Mouse (Mus musculus) layer of hippocampus, adult 6 months (tissue): ENCODE measurements around the gene Psme3. TPM values are rescaled to one million over a fixed set of nuclear protein-coding genes. Genes with fewer than 3 reads are reported as not detected.

Experiments
- long read RNA-seq, 2 experiments: library from polyadenylated mRNA; unstranded; transcript quantifications; one replicate each; pipeline ENCODE4 v2.0.0; 2019 to 2020
- microRNA-seq: library from miRNA; unstranded; fragments of <30 nt; microRNA quantifications from one replicate; pipeline ENCODE4 v1.2.0, GENCODE M21; 2020
- polyA plus RNA-seq: library from polyadenylated mRNA; unstranded; fragments of <200 nt; fragmentation: Nextera tagmentation; gene quantifications from 2 replicates; pipeline ENCODE4 v1.2.3, GENCODE M21; 2021

Gene Psme3
- 16.3 and 17.7 TPM in 2 replicates for polyA plus RNA-seq
- long read RNA-seq, experiment 1, transcript Psme3-201 (11 exons, 2,664 nt), result major isoform, 21 of 44 reads
- long read RNA-seq, experiment 1, partial matches to known transcripts, result 4 of 44 reads
- long read RNA-seq, experiment 1, other reads (novel, unspliced or antisense), result 18 of 44 reads
- long read RNA-seq, experiment 2, transcript Psme3-201 (11 exons, 2,664 nt), result major isoform, 259 of 303 reads
- long read RNA-seq, experiment 2, partial matches to known transcripts, result 12 of 303 reads
- long read RNA-seq, experiment 2, other reads (novel, unspliced or antisense), result 29 of 303 reads

GRCm38 (mm10) chr11:101315665-101316500, at the start of gene Psme3:
Psme3 (plus strand) TSS chr11:101316213.

DNA sequence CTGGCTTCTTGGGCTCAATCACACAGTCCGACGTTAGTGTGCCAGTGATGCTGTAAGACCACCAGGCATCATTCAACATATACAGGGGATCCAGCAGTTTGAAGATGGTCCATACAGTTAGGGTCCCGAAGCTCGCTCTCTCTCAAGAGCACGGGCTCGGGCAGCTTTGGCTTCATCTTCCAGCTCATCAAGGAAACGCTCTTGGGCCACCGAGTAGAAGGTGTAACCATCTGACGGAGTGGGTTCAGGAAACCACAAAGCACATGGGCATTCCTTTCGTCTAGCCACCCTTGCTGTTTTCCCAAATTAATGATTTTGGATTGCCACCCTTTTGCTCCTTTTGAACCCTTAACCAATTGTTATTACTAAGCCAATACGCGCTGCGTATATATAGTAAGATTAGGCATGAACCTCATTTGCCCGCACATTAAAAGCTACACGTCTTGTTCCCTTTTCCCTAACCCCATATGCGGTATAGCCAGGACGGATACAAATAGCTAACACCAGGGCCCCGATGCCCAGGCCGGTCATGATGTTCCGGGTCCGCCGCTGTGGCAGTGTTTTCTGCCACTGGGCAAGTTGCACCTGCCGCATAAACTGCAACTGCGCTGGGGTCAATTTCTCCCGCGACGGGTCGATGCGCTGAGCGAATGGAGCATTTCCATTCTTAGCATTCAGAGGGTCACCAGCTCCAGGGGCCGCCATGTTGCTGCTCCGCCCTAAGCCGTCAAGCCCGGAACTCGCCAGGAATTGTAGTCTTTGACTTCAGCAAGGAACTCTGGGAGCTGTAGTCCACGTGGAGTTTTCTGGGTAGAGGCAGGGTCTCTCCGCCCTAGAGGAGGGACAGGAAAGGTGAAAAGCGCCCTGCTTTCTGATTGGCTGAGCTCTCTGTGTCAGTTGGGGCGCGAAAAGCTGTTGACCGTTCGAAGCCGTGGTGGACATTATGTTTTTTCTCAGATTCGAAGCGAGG, 37.5 kb upstream of the Psme3 start, which contains the start of the genes Cntd1 and Coa3:
TSS of gene Cntd1 (plus strand) at position 790 of the 970 bp plus-strand sequence.
TSS of gene Coa3 (minus strand) at position 892 of the 970 bp plus-strand sequence.

DNA sequence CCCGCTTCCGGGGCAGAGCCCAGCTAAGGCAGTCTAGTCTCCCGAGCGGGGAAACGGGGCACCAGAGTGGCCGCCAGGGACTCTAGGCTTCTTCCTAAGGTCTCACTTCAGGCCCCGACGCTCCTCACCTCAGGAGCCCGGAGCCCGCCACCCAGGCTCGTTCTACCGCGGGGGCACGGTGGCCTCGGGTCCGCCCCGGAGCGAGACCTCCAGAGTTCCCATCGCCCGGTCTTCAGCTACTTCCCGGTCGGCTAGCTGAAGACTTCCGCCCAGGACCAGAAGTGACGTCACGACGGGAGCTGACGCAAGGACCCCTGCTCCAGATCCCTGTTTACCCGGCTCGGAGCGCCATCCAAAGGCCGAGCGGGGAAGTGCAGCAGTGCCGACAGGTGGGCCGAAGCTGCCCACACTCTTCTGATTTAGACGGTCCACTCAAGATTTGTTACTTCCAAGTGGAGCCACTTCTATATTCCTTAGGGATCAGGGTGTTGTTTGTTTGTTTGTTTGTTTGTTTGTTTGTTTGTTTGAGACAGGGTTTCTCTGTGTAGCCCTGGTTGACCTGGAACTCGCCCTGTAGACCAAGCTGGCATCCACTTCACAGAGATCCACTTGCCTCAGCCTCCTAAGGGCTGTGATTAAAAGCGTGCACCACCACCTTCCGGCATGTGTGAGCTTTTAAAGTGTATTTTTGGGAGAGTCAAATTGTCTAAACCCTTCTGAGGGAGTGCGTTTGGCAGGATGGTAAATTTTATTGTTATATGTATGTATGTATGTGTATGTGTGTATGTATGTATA, 13.8 kb upstream of the Psme3 start, which contains the start of gene Becn1:
TSS of gene Becn1 (minus strand) at position 283 of the 795 bp plus-strand sequence.

DNA sequence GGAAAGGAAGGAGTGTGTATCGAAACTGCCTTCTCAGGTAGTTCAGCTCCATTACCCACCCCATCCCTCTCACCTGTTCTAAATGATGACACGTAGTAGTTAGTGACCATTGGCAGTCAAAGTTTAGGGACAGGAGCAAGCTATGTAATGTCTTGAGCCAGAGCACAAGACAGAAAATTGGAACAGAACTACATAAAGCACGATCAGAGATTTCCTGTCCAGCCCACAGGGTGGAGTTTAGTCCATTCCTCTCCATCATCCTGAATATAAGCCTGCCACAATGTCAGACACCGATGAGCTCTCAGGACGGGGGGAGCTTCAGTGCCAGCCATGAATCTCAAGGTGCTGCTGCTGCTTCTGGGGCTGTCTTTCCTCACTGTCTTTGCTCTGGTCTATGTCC, 8.8 kb downstream of the Psme3 start, which contains the start of gene Aoc2:
TSS of gene Aoc2 (plus strand) at position 301 of the 400 bp plus-strand sequence.

GRCm38 (mm10) chr11:101330371-101330924, 14.4 kb downstream of the Psme3 start, which contains the start of gene Aoc3:
Aoc3 (plus strand) TSS chr11:101330605.

DNA sequence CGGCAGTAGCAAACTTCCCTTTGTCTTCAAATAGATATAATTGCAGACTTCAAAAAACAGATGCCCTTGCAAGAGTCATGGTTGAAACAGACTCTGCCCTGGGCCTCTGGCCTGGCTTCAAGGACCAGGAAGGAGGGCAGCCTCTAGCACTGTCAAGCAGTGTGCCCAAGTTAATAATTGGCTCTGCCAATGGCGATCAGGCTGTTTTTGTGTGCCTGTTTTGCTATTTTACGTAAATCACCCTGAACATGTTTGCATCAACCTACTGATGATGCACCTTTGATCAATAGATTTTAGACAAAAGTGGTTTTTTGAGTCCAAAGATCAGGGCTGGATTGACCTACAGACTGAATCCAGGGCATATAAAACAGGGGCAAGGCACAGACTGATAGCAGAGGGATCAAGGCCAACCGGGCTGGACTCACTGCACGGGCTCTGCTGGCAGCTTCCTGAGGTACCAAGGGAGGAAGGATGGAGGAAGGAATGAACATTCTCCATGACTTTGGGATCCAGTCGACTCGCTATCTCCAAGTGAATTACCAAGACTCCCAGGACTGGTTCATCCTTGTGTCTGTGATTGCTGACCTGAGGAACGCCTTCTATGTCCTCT, 51.4 kb downstream of the Psme3 start, which contains the start of gene G6pc:
TSS of gene G6pc (plus strand) at position 236 of the 610 bp plus-strand sequence.

Small RNAs within 50 kb of the gene (microRNA-seq; reads per million reads assigned to microRNA genes)
- not detected for gene Gm25593

Other genes starting within 250 kb of the Psme3 start
- 9.6 and 12.1 TPM in 2 replicates for gene Naglu, start 246.2 kb upstream of the Psme3 start, polyA plus RNA-seq
- not detected in 2 replicates for gene Hsd17b1, start 237.8 kb upstream of the Psme3 start, polyA plus RNA-seq
- gene Coasy, start 233.6 kb upstream of the Psme3 start, polyA plus RNA-seq, result 35.8 and 36.1 TPM in 2 replicates
- gene Mlx, start 228.9 kb upstream of the Psme3 start, polyA plus RNA-seq, result 63.4 and 67.0 TPM in 2 replicates
- gene Psmc3ip, start 220.8 kb upstream of the Psme3 start, polyA plus RNA-seq, result 5.3 and 6.0 TPM in 2 replicates
- 7.9 and 8.1 TPM in 2 replicates for gene Retreg3, start 196.3 kb upstream of the Psme3 start, polyA plus RNA-seq
- 52.5 and 59.1 TPM in 2 replicates for gene Tubg1, start 196.3 kb upstream of the Psme3 start, polyA plus RNA-seq
- gene Tubg2, start 160.3 kb upstream of the Psme3 start, polyA plus RNA-seq, result 49.2 and 55.2 TPM in 2 replicates
- 14.1 and 15.8 TPM in 2 replicates for gene Cntnap1, start 145.7 kb upstream of the Psme3 start, polyA plus RNA-seq
- 2.0 and 3.2 TPM in 2 replicates for gene Plekhh3, start 144.9 kb upstream of the Psme3 start, polyA plus RNA-seq
- gene Ccr10, start 140.8 kb upstream of the Psme3 start, polyA plus RNA-seq, result 0.23 and 0.53 TPM in 2 replicates
- 30.9 and 32.5 TPM in 2 replicates for gene Ezh1, start 89.8 kb upstream of the Psme3 start, polyA plus RNA-seq
- gene Ramp2, start 70.2 kb upstream of the Psme3 start, polyA plus RNA-seq, result 78.1 and 88.2 TPM in 2 replicates
- gene Vps25, start 62.5 kb upstream of the Psme3 start, polyA plus RNA-seq, result 180 and 205 TPM in 2 replicates
- gene Wnk4, start 55.6 kb upstream of the Psme3 start, polyA plus RNA-seq, result 1.1 and 1.8 TPM in 2 replicates
- 0.13 and 0.14 TPM in 2 replicates for gene Cntd1, start 37.2 kb upstream of the Psme3 start, polyA plus RNA-seq
- 427 and 478 TPM in 2 replicates for gene Coa3, start 37.1 kb upstream of the Psme3 start, polyA plus RNA-seq
- 197 and 208 TPM in 2 replicates for gene Becn1, start 13.9 kb upstream of the Psme3 start, polyA plus RNA-seq
- 0.21 and 0.29 TPM in 2 replicates for gene Aoc2, start 8.8 kb downstream of the Psme3 start, polyA plus RNA-seq
- gene Aoc3, start 14.4 kb downstream of the Psme3 start, polyA plus RNA-seq, result 0.08 and 0.16 TPM in 2 replicates
- gene G6pc, start 51.3 kb downstream of the Psme3 start, polyA plus RNA-seq, result not detected in 2 replicates
- gene Aarsd1, start 101.4 kb downstream of the Psme3 start, polyA plus RNA-seq, result 87.9 and 90.1 TPM in 2 replicates
- 7.8 and 8.1 TPM in 2 replicates for gene Gm27029, start 108.6 kb downstream of the Psme3 start, polyA plus RNA-seq
- gene Rundc1, start 108.9 kb downstream of the Psme3 start, polyA plus RNA-seq, result 19.2 and 22.5 TPM in 2 replicates
- 2.1 and 3.0 TPM in 2 replicates for gene Ptges3l, start 109.1 kb downstream of the Psme3 start, polyA plus RNA-seq
- gene Rpl27, start 126.1 kb downstream of the Psme3 start, polyA plus RNA-seq, result 1,000 and 1,005 TPM in 2 replicates
- 5.7 and 6.2 TPM in 2 replicates for gene Ifi35, start 132.2 kb downstream of the Psme3 start, polyA plus RNA-seq
- 17.9 and 18.2 TPM in 2 replicates for gene Rnd2, start 148.8 kb downstream of the Psme3 start, polyA plus RNA-seq
- 10.1 and 13.2 TPM in 2 replicates for gene Vat1, start 150.0 kb downstream of the Psme3 start, polyA plus RNA-seq
- 0.29 and 0.36 TPM in 2 replicates for gene Brca1, start 235.7 kb downstream of the Psme3 start, polyA plus RNA-seq
- gene Nbr1, start 235.9 kb downstream of the Psme3 start, polyA plus RNA-seq, result 38.4 and 43.7 TPM in 2 replicates